Mouse (Mus musculus) hindbrain, embryonic 13.5 days (tissue): Measurements from ENCODE around the gene Gfod2. TPM values are rescaled to one million over a fixed set of nuclear protein-coding genes. Genes with fewer than 3 reads are reported as not detected.

ENCODE experiments used
- ATAC-seq: fragments of 200-750 bp; cut with Nextera tagmentation; 2 replicates; pipeline ENCODE4 v1.8.0; 2017; ENCODE audit warnings: moderate TSS enrichment; ENCODE audit not compliant: low FRiP score
- H3K27ac ChIP-seq: fragments of 300-500 bp; sonication (generic); 2 replicates; pipeline ENCODE4 v1.5.1; 2015; ENCODE audit warnings: inconsistent platforms, mild to moderate bottlenecking, moderate library complexity
- H3K27me3 ChIP-seq: fragments of 300-500 bp; sonication (generic); 2 replicates; pipeline ENCODE4 v1.6.1; 2015; ENCODE audit warnings: mild to moderate bottlenecking, inconsistent platforms
- H3K36me3 ChIP-seq: fragments of 300-500 bp; sonication (generic); 2 replicates; pipeline ENCODE4 v1.6.1; 2015; ENCODE audit warnings: mild to moderate bottlenecking, inconsistent platforms
- H3K4me1 ChIP-seq: fragments of 300-500 bp; sonication (generic); replicated peaks from 2 replicates; pipeline ENCODE4 v1.6.1; 2015; ENCODE audit warnings: inconsistent platforms
- H3K4me2 ChIP-seq: fragments of 300-500 bp; sonication (generic); 2 replicates; pipeline ENCODE4 v1.6.1; 2015; ENCODE audit warnings: inconsistent platforms, mild to moderate bottlenecking, moderate library complexity
- H3K4me3 ChIP-seq: fragments of 300-500 bp; sonication (generic); 2 replicates; pipeline ENCODE4 v1.5.1; 2015; ENCODE audit warnings: mild to moderate bottlenecking, inconsistent platforms
- H3K9ac ChIP-seq: fragments of 300-500 bp; sonication (generic); 2 replicates; pipeline ENCODE4 v1.6.1; 2015; ENCODE audit warnings: mild to moderate bottlenecking, inconsistent platforms
- H3K9me3 ChIP-seq: fragments of 300-500 bp; sonication (generic); 2 replicates; pipeline ENCODE4 v1.6.1; 2016; ENCODE audit warnings: inconsistent platforms
- WGBS: fragments of 180-500 bp; shearing (Covaris S2); methylation state at CpG from one replicate; pipeline ENCODE4 v1.1.7; 2015; 5-methylcytosine and 5-hydroxymethylcytosine counted together
- polyA plus RNA-seq: library from polyadenylated mRNA; unstranded; fragments of >200 nt; fragmentation: Nextera tagmentation; extraction: Ambion mirVana; gene quantifications from 2 replicates; pipeline ENCODE4 v1.2.1, GENCODE M21; 2015

Gfod2 gene
- 90.7 and 94.2 TPM in 2 replicates for polyA plus RNA-seq

DNA sequence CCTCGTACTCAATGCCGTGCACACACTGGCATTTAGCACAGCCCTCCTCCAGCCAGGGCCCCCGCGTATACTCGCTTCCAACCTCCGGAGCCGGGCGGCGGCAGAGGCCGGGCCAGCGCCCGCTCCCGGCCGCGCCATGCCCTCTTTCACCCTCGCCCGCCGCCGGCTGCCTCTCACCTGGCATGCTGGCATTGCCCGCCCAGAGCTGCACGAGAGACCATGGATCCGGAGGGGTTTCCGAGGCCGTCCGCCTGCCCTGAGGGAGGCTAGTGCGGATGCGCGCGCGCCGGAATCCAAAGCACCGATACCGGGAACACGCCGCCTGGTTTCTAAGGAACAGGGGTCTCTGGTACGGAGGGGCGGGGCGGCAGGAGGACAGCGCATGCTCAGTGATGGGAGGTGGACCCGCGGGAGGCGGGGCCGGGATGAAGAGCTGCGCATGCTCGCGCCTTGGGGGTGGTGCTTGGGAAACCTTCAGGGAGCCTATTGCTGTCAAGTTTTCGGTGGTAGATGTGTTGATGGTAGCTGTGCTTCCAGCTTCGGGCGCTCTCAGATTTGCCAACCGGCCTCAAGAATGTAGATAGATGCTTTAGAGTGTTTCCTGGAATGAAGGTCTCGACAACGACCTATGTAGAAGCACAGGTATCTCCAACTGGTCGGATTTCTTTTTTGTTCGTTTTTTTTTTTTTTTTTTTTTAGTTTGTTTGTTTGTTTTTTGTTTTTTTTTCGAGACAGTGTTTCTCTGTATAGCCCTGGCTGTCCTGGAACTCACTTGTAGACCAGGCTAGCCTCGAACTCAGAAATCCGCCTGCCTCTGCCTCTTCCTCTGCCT lies at the start of gene Gfod2:
Gene Gfod2, minus strand, starts transcription at position 388 of the 832 bp plus-strand sequence.
- Histone ChIP-seq H3K27ac (peak within 1 kb of the TSS; percentile 96), H3K4me2 (peak within 1 kb of the TSS; percentile 71), H3K9ac (peak within 1 kb of the TSS; percentile 92), H3K27me3 (no peaks in the 10 kb centered on the region), H3K4me1 (peaks cover 40% of the 10 kb centered on the region), H3K9me3 (no peaks in the 10 kb centered on the region), H3K4me3 (peak within 1 kb of the TSS; percentile 98), H3K36me3 (peaks cover 4% of the 10 kb centered on the region; the same call in 1 of the 2 replicates)
- 3% methylated on average over 54 of the region's 57 CpGs for WGBS
- ATAC-seq = peak; percentile 98

- no peak overlapping the region for H3K4me2 ChIP-seq
- no peak overlapping the region for H3K27ac ChIP-seq
- H3K9ac ChIP-seq = no peak overlapping the region
- H3K9me3 ChIP-seq = no peaks in the 10 kb centered on the region
- no peak overlapping the region for H3K4me3 ChIP-seq
- peaks cover 18% of the 10 kb centered on the region for H3K4me1 ChIP-seq
- WGBS = 92% methylated on average over 5 of the region's 5 CpGs
- H3K27me3 ChIP-seq = no peaks in the 10 kb centered on the region
- ATAC-seq = no peak
- H3K36me3 ChIP-seq = peaks cover 30% of the 10 kb centered on the region
Measured at GRCm38 (mm10) chr8:105807766-105808165, 49.3 kb upstream of the Gfod2 start.

- no peaks in the 10 kb centered on the region for H3K27me3 ChIP-seq
- no peak overlapping the region for H3K27ac ChIP-seq
- H3K9me3 ChIP-seq = no peaks in the 10 kb centered on the region
- no peak overlapping the region for H3K4me2 ChIP-seq
- no peak overlapping the region for H3K4me3 ChIP-seq
- peaks cover 21% of the 10 kb centered on the region for H3K36me3 ChIP-seq
- no peak overlapping the region for H3K9ac ChIP-seq
- H3K4me1 ChIP-seq = peaks cover 8% of the 10 kb centered on the region; the same call in 1 of the 2 replicates
- ATAC-seq = no peak
- 91% methylated on average over 1 of the region's 1 CpGs for WGBS
Measured at GRCm38 (mm10) chr8:105805964-105806363, 47.5 kb upstream of the Gfod2 start.

GRCm38 (mm10) chr8:105805346-105805745 lies 46.9 kb upstream of the Gfod2 start:
- H3K36me3 ChIP-seq = peaks cover 19% of the 10 kb centered on the region
- 68% methylated on average over 3 of the region's 3 CpGs for WGBS
- no peak overlapping the region for H3K4me2 ChIP-seq
- H3K9me3 ChIP-seq = no peaks in the 10 kb centered on the region
- 0 out of 2 replicates have a peak overlapping the region, but pooled peaks have one; percentile 13 for H3K9ac ChIP-seq
- no peak for ATAC-seq
- peaks cover 2% of the 10 kb centered on the region; the same call in 1 of the 2 replicates for H3K4me1 ChIP-seq
- no peak overlapping the region for H3K4me3 ChIP-seq
- H3K27me3 ChIP-seq = no peaks in the 10 kb centered on the region
- peak overlapping the region; percentile 30; the same call in 1 of the 2 replicates for H3K27ac ChIP-seq

DNA sequence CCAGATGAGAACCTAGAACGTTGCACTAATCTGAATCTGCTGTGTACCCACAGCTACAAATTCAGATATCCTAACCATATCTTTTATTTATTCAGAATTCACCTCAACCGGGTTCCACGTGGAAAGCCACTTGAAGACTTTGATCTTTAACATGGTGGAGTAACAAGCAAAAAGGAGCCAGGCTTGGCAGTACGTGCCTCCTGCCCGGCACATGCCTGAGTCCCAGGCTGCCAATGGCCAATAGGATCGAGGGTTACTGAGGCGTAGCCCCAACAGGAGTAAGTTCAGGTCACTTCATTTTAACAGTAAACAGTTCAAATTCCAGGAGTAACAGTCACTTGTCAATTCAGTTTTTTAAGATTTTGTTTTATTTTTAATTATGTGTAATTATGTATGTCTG lies 46.3 kb upstream of the Gfod2 start:
- WGBS = 96% methylated on average over 7 of the region's 7 CpGs
- ATAC-seq = no peak
- Histone ChIP-seq H3K9ac (no peak overlapping the region), H3K4me1 (no peaks in the 10 kb centered on the region), H3K4me3 (no peak overlapping the region), H3K27me3 (no peaks in the 10 kb centered on the region), H3K4me2 (no peak overlapping the region), H3K9me3 (no peaks in the 10 kb centered on the region), H3K27ac (no peak overlapping the region), H3K36me3 (peaks cover 19% of the 10 kb centered on the region)

- no peak overlapping the region for H3K9ac ChIP-seq
- no peak overlapping the region for H3K27ac ChIP-seq
- WGBS = 90% methylated on average over 6 of the region's 6 CpGs
- H3K36me3 ChIP-seq = peaks cover 20% of the 10 kb centered on the region
- H3K27me3 ChIP-seq = no peaks in the 10 kb centered on the region
- ATAC-seq = no peak
- no peak overlapping the region for H3K4me3 ChIP-seq
- H3K4me1 ChIP-seq = peaks cover 14% of the 10 kb centered on the region
- H3K4me2 ChIP-seq = no peak overlapping the region
- no peaks in the 10 kb centered on the region for H3K9me3 ChIP-seq
Measured at GRCm38 (mm10) chr8:105801153-105801904, 42.9 kb upstream of the Gfod2 start.

DNA sequence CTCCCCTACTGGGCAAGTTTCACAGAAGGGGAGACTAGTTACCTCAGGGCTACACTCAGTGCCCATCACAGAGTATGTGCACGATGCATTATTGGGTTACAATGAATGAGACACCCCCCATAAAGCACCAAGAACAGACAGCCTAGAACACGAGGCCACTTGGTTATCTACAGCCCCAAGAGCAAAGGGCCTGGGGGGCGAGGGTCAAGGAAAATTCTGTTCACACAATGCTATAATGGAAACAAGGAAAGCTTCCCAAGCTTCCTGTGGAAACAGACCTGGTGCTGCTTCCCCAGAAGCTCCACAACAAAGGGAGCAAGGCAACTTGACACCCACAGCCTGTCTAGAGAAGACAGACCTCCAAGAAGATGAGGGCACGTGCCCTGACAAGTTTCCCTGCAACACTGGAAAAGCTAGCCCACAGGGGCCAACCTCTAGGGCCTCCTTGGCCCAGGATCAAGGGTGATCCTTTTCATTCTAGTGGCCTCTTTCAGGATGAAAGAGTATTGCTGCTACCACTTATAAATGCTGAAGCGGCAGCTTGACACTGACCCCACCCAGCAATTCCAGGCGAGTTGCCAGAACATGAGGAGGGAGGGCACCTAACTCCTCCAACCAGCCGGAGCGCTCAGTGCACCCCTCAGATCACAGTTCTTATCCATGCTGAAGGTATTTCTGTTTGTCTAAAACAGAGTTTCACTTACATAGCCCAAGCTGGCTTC lies 40.8 kb upstream of the Gfod2 start:
- no peak overlapping the region for H3K4me3 ChIP-seq
- 0 out of 2 replicates have a peak, but pooled peaks cover 14% of the 10 kb centered on the region for H3K36me3 ChIP-seq
- H3K4me2 ChIP-seq = no peak overlapping the region
- 57% methylated on average over 8 of the region's 8 CpGs for WGBS
- no peak overlapping the region; the same call in 1 of the 2 replicates for H3K27ac ChIP-seq
- ATAC-seq = no peak
- peaks cover 17% of the 10 kb centered on the region for H3K4me1 ChIP-seq
- no peaks in the 10 kb centered on the region for H3K27me3 ChIP-seq
- no peak overlapping the region for H3K9ac ChIP-seq
- H3K9me3 ChIP-seq = no peaks in the 10 kb centered on the region

DNA sequence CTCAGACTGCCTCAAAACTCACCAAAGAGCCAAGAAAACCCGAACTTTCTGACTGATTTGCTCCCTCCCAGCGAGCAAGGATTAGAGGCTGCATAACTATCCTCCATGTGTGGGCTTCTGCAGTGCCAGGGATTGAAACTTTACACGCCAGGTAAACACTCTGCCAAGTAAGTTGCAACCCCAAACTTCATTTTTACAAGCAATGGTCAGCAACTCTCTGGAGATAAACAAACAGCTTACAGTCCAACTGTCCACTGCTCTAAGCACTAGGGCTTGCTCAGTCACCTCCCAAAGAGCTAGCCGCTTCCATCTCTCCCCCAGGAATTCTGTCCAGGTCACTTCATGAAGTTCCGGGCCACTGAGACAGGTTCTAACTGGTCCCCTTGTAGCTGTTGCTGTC lies 39.9 kb upstream of the Gfod2 start:
- no peak overlapping the region for H3K27ac ChIP-seq
- H3K4me1 ChIP-seq = peaks cover 18% of the 10 kb centered on the region
- H3K27me3 ChIP-seq = no peaks in the 10 kb centered on the region
- ATAC-seq = no peak
- WGBS = 97% methylated on average over 5 of the region's 5 CpGs
- H3K4me2 ChIP-seq = no peak overlapping the region
- no peak overlapping the region for H3K4me3 ChIP-seq
- H3K9ac ChIP-seq = no peak overlapping the region
- 0 out of 2 replicates have a peak, but pooled peaks cover 11% of the 10 kb centered on the region for H3K36me3 ChIP-seq
- H3K9me3 ChIP-seq = no peaks in the 10 kb centered on the region

GRCm38 (mm10) chr8:105795785-105796184 lies 37.3 kb upstream of the Gfod2 start:
- no peak overlapping the region for H3K9ac ChIP-seq

DNA sequence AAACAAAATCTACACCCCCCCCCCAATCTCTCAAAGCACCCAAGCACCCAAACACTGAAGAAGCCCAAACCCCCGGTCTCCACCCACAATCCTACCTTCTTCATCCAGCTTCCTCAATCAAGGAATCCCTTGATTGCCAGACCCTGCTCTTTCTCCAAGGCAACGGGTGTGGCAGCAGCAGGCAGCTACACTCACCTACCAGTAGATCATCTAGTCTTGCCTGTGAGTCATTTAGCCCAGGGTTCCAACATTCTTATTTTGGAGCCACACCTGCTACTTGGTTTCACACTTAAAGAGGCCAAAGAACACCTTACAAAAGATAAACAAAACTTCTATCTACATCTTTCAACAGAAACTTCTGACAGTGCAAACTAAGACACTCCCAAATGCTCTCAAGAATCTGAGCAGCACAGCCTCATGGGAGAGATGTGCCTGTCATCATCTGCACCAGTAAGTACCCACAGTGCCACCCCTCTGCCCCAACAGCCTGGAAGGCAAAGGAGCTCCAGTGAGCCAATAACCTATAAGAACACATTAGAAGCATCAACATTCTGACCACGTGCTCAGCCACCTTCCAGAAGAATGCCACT lies 35.6 kb upstream of the Gfod2 start:
- H3K4me1 ChIP-seq = peaks cover 12% of the 10 kb centered on the region
- WGBS = 86% methylated on average over 3 of the region's 3 CpGs
- H3K27ac ChIP-seq = no peak overlapping the region
- H3K36me3 ChIP-seq = 0 out of 2 replicates have a peak, but pooled peaks cover 11% of the 10 kb centered on the region
- H3K27me3 ChIP-seq = no peaks in the 10 kb centered on the region
- no peak for ATAC-seq
- H3K9me3 ChIP-seq = no peaks in the 10 kb centered on the region
- no peak overlapping the region for H3K9ac ChIP-seq
- H3K4me3 ChIP-seq = no peak overlapping the region
- H3K4me2 ChIP-seq = no peak overlapping the region

More at GRCm38 (mm10) chr8:105795785-105796184, 37.3 kb upstream of the Gfod2 start:
- no peaks in the 10 kb centered on the region for H3K27me3 ChIP-seq
- no peak overlapping the region for H3K27ac ChIP-seq
- no peak overlapping the region for H3K4me3 ChIP-seq
- H3K4me1 ChIP-seq = peaks cover 18% of the 10 kb centered on the region
- WGBS = 100% methylated on average over 1 of the region's 1 CpGs
- no peak overlapping the region for H3K4me2 ChIP-seq
- ATAC-seq = no peak
- no peaks in the 10 kb centered on the region for H3K9me3 ChIP-seq
- 0 out of 2 replicates have a peak, but pooled peaks cover 11% of the 10 kb centered on the region for H3K36me3 ChIP-seq

- Histone ChIP-seq H3K4me1 (peaks cover 5% of the 10 kb centered on the region; the same call in 1 of the 2 replicates), H3K9me3 (no peaks in the 10 kb centered on the region), H3K9ac (no peak overlapping the region), H3K4me3 (no peak overlapping the region), H3K4me2 (no peak overlapping the region), H3K27ac (no peak overlapping the region), H3K27me3 (no peaks in the 10 kb centered on the region), H3K36me3 (0 out of 2 replicates have a peak, but pooled peaks cover 6% of the 10 kb centered on the region)
- ATAC-seq = no peak
- 90% methylated on average over 1 of the region's 1 CpGs for WGBS
Measured at GRCm38 (mm10) chr8:105793331-105793730, 34.9 kb upstream of the Gfod2 start.
